In genomic region chr2:117263786-117264408, GRCm38 (mm10) we compare ENCODE assay signal across 9 mouse cellular contexts. TPM values are rescaled to one million over a fixed set of nuclear protein-coding genes. Genes with fewer than 3 reads are reported as not detected.
DNase-seq lines count a peak whose midpoint lies in the region; ATAC-seq and TF ChIP-seq lines count a peak whose summit lies in the region.
"Had no signal": no experiment of that assay in that cellular context is flagged by ENCODE, and none has a peak within 500 bp of the region (broad histone marks: within the 10 kb centered on the region; RNA-seq: fewer than 3 reads in every experiment).

No protein-coding gene starts in this region.

- peak; percentile 14 for DNase-seq in adrenal gland, adult 8-10 months
- DNase-seq in embryo, embryonic 11 days, result peak; percentile 50
- DNase-seq in gastrocnemius, postnatal 36 days, result peak; percentile 26 to 31
- peak; percentile 42 for DNase-seq in liver, embryonic 11.5 days (ENCODE audit: low spot score)
- peak; percentile 64 for DNase-seq in neural tube, embryonic 11.5 days (ENCODE audit: low spot score)

- H3K4me3 ChIP-seq in C2C12 (ENCODE audit: insufficient read depth, poor library complexity, severe bottlenecking), result no peak overlapping the region
- H3K4me3 ChIP-seq in kidney, embryonic 14.5 days (ENCODE audit: low read length), result no peak overlapping the region
- no peak overlapping the region for H3K4me3 ChIP-seq in liver, embryonic 11.5 days (ENCODE audit: low read depth, low read length)
- no peak overlapping the region for H3K4me3 ChIP-seq in neural tube, embryonic 11.5 days (ENCODE audit: low read depth, low read length)
- no peak overlapping the region for H3K4me3 ChIP-seq in stomach, embryonic 16.5 days (replicated peaks; ENCODE audit: low read length)
- H3K4me3 ChIP-seq: erythroblast, embryonic 14.5 days had no signal

- H3K36me3 ChIP-seq in C2C12 (ENCODE audit: control insufficient read depth, insufficient read depth), result peaks cover 65% of the 10 kb centered on the region
- peaks cover 44% of the 10 kb centered on the region for H3K36me3 ChIP-seq in kidney, embryonic 14.5 days (ENCODE audit: control insufficient read depth, insufficient read depth, low read length)
- H3K36me3 ChIP-seq in liver, embryonic 11.5 days (ENCODE audit: control insufficient read depth, insufficient read depth, low read length), result peaks cover 13% of the 10 kb centered on the region
- H3K36me3 ChIP-seq in neural tube, embryonic 11.5 days (ENCODE audit: control insufficient read depth, insufficient read depth, low read length), result no peaks in the 10 kb centered on the region; the same call in 1 of the 2 replicates
- peaks cover 22% of the 10 kb centered on the region; the same call in 1 of the 2 replicates for H3K36me3 ChIP-seq in stomach, embryonic 16.5 days (ENCODE audit: control insufficient read depth, insufficient read depth, low read length)

- no peak overlapping the region for H3ac ChIP-seq in C2C12 (ENCODE audit: control insufficient read depth, insufficient read length, low read depth)

- no peak overlapping the region for H3K9ac ChIP-seq in kidney, embryonic 14.5 days (ENCODE audit: low read depth, low read length)
- no peak overlapping the region for H3K9ac ChIP-seq in liver, embryonic 11.5 days (ENCODE audit: low read depth, low read length)
- H3K9ac ChIP-seq in neural tube, embryonic 11.5 days (ENCODE audit: low read length), result no peak overlapping the region
- no peak overlapping the region for H3K9ac ChIP-seq in stomach, embryonic 16.5 days (ENCODE audit: low read length)

- no peaks in the 10 kb centered on the region for H3K4me1 ChIP-seq in kidney, embryonic 14.5 days (ENCODE audit: control insufficient read depth, insufficient read depth, low read length)
- H3K4me1 ChIP-seq in liver, embryonic 11.5 days (replicated peaks; ENCODE audit: control insufficient read depth, insufficient read depth, low read length), result no peaks in the 10 kb centered on the region
- no peaks in the 10 kb centered on the region for H3K4me1 ChIP-seq in neural tube, embryonic 11.5 days (ENCODE audit: control insufficient read depth, insufficient read depth, low read length)
- no peaks in the 10 kb centered on the region for H3K4me1 ChIP-seq in stomach, embryonic 16.5 days (ENCODE audit: control insufficient read depth, insufficient read depth, low read length)

- intact Hi-C loops in gastrocnemius, postnatal 36 days (cut with DNase I), result loop anchor here (5.0 kb wide), 1 partner anchor 178 kb away; no protein-coding TSS in a partner anchor

- no peaks in the 10 kb centered on the region for H3K27me3 ChIP-seq in C2C12 (ENCODE audit: control insufficient read depth, insufficient read depth, insufficient read length)
- H3K27me3 ChIP-seq in kidney, embryonic 14.5 days (ENCODE audit: control insufficient read depth, insufficient read depth, low read length), result no peaks in the 10 kb centered on the region
- H3K27me3 ChIP-seq in liver, embryonic 11.5 days (replicated peaks; ENCODE audit: control insufficient read depth, insufficient read depth, low read length), result no peaks in the 10 kb centered on the region
- no peaks in the 10 kb centered on the region for H3K27me3 ChIP-seq in neural tube, embryonic 11.5 days (ENCODE audit: control insufficient read depth, insufficient read depth, low read length)
- no peaks in the 10 kb centered on the region for H3K27me3 ChIP-seq in stomach, embryonic 16.5 days (ENCODE audit: control insufficient read depth, insufficient read depth, low read length)

- peak; percentile 28; the same call in 1 of the 2 replicates for ATAC-seq in kidney, embryonic 14.5 days (ENCODE audit: low FRiP score, low TSS enrichment)
- peak; percentile 67; the same call in 1 of the 2 replicates for ATAC-seq in liver, embryonic 11.5 days (replicated peaks; ENCODE audit: low FRiP score)
- ATAC-seq in neural tube, embryonic 11.5 days (ENCODE audit: insufficient read depth, low FRiP score, low TSS enrichment), result 0 out of 2 replicates have a peak, but pooled peaks have one; percentile 41
- ATAC-seq in stomach, embryonic 16.5 days (ENCODE audit: insufficient read depth, low FRiP score), result peak; percentile 7; the same call in 1 of the 2 replicates

- no peaks in the 10 kb centered on the region for H3K9me3 ChIP-seq in kidney, embryonic 14.5 days (ENCODE audit: control insufficient read depth, low read length)
- no peaks in the 10 kb centered on the region for H3K9me3 ChIP-seq in liver, embryonic 11.5 days (ENCODE audit: control insufficient read depth, low read length)
- no peaks in the 10 kb centered on the region for H3K9me3 ChIP-seq in neural tube, embryonic 11.5 days (ENCODE audit: control insufficient read depth, low read length)
- H3K9me3 ChIP-seq in stomach, embryonic 16.5 days (replicated peaks; ENCODE audit: control insufficient read depth, low read length), result no peaks in the 10 kb centered on the region

- 74% methylated on average over 11 of the region's 11 CpGs for WGBS in kidney, embryonic 14.5 days
- 74% methylated on average over 11 of the region's 11 CpGs for WGBS in liver, embryonic 11.5 days
- WGBS in neural tube, embryonic 11.5 days, result 81% methylated on average over 11 of the region's 11 CpGs
- 66% methylated on average over 11 of the region's 11 CpGs for WGBS in stomach, embryonic 16.5 days

- TF ChIP-seq CTCF in C2C12 (IDR thresholded peaks at IDR 0.05; ENCODE audit: control insufficient read depth, insufficient read depth, insufficient read length), result peak; percentile 76

- peaks cover 5% of the 10 kb centered on the region for H3K79me2 ChIP-seq in C2C12 (ENCODE audit: control insufficient read depth, insufficient read depth)

- no peak overlapping the region for H3K27ac ChIP-seq in kidney, embryonic 14.5 days (ENCODE audit: low read depth, low read length)
- no peak overlapping the region for H3K27ac ChIP-seq in liver, embryonic 11.5 days (ENCODE audit: low read depth, low read length)
- no peak overlapping the region for H3K27ac ChIP-seq in neural tube, embryonic 11.5 days (ENCODE audit: low read depth, low read length)
- H3K27ac ChIP-seq in stomach, embryonic 16.5 days (ENCODE audit: low read length), result no peak overlapping the region

- H3K79me3 ChIP-seq in C2C12 (ENCODE audit: low read depth), result no peaks in the 10 kb centered on the region

- H3K4me2 ChIP-seq in kidney, embryonic 14.5 days (replicated peaks; ENCODE audit: low read depth, low read length), result no peak overlapping the region
- H3K4me2 ChIP-seq in liver, embryonic 11.5 days, result no peak overlapping the region
- H3K4me2 ChIP-seq in neural tube, embryonic 11.5 days (ENCODE audit: low read depth), result no peak overlapping the region
- no peak overlapping the region for H3K4me2 ChIP-seq in stomach, embryonic 16.5 days (ENCODE audit: low read depth, low read length)

TF ChIP-seq in C2C12, 6 proteins besides CTCF, POLR2A, EP300 and RAD21:
- TF ChIP-seq CEBPB (IDR thresholded peaks at IDR 0.05; ENCODE audit: low read depth) (no peak), MYOD1 (IDR thresholded peaks at IDR 0.05; ENCODE audit: control insufficient read depth, insufficient read length, low read depth) (no peak), MYOG (IDR thresholded peaks at IDR 0.05; ENCODE audit: control insufficient read depth, extremely low read depth, insufficient read length) (no peak), MAX (IDR thresholded peaks at IDR 0.05) (no peak), USF1 (IDR thresholded peaks at IDR 0.05; ENCODE audit: low read depth) (no peak), FOSL1 (IDR thresholded peaks at IDR 0.05; ENCODE audit: insufficient read depth, low read length, poor library complexity, severe bottlenecking) (no peak)

RNA-seq across cellular contexts. Expression of gene Fam98b, which starts 14.4 kb away (rescaled TPM):
- polyA plus RNA-seq in C2C12 (2012; fragmentation: generic; extraction: Trizol), result 36.4 TPM
- 10 to 100 TPM; 42.9 to 56.9 (median 48.5) TPM for total RNA-seq in adrenal gland, adult 8-10 months (2022)
- total RNA-seq in gastrocnemius, postnatal 36 days (2021), result 10 to 100 TPM; 16.1 to 18.4 TPM
- 14.5 TPM in 2 replicates for polyA plus RNA-seq in kidney, embryonic 14.5 days (2014; fragmentation: Nextera tagmentation; extraction: Ambion mirVana)
- 4.1 and 6.3 TPM in 2 replicates for polyA plus RNA-seq in liver, embryonic 11.5 days (2014; fragmentation: Nextera tagmentation; extraction: Ambion mirVana)
- 6.7 and 7.2 TPM in 2 replicates for polyA plus RNA-seq in neural tube, embryonic 11.5 days (2014; fragmentation: Nextera tagmentation; extraction: Ambion mirVana)
- 5.3 and 7.4 TPM in 2 replicates for polyA plus RNA-seq in stomach, embryonic 16.5 days (2015; fragmentation: Nextera tagmentation; extraction: Ambion mirVana)

Comparison
In these comparisons a context has a peak if more than half of its experiments do, and no peak if none do; other contexts are left out.
1. DNase-seq: peak in every context shown above with its lines; median percentile 64 in neural tube, embryonic 11.5 days; 50 in embryo, embryonic 11 days; 42 in liver, embryonic 11.5 days; 28 in gastrocnemius, postnatal 36 days; 14 in adrenal gland, adult 8-10 months.
2. ATAC-seq: peak in every context shown above with its lines; median percentile 67 in liver, embryonic 11.5 days; 41 in neural tube, embryonic 11.5 days; 28 in kidney, embryonic 14.5 days; 7 in stomach, embryonic 16.5 days.